Mouse (Mus musculus) telencephalon, adult 2 months (tissue): ENCODE measurements around the gene Dad1.
A peak's percentile ranks its signal among the peaks of the same experiment; 100 is the strongest.
"Not testable (repeated sequence)": the region's sequence is repeated elsewhere in the genome, so short reads cannot be mapped to it uniquely, and the experiment has no call there.

Experiments used
- DNase-seq: peaks from one replicate; pipeline ENCODE4 v3.0.0-alpha.2; 2011; ENCODE audit warnings: low read depth, low spot score

Gene Dad1

DNA sequence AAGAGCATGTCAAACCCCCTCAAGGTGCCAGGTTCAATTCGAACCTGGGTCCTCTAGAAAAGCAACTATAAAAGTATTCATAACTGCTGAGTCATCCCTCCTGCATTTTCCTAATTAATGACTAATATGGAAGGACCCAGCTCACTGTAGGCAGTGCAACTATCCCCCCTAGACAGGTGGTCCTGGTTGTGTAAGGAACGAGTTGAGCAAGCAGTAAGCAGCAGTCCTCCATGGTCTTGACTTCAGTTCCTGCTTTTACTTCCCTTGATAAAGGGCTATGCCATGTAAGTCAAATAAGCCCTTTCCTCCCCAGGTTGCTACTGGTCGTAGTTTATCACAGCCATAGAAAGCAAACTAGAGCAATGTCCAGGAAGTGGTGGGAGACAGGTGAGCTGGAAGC, 7.7 kb downstream of the Dad1 start:
- DNase-seq = no peak

DNA sequence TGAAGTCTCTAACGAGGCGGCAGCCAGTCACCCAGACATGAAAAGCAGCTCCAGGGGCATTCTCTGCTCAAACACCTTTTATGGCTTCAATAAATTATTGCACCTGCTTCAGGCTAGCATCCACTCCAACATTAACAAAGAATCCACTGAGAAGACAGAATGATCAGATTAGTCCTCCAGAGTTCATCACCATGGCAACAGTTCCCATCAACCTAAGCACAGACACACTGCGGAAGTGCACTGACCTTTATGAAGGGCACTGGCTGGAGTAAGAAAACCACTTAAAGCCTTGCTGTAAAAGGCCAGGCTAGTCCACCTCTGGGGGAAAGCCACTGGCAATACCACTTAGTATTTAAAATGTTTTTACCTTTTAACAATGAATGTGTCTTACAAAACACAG, 9.7 kb downstream of the Dad1 start:
- no peak for DNase-seq

DNA sequence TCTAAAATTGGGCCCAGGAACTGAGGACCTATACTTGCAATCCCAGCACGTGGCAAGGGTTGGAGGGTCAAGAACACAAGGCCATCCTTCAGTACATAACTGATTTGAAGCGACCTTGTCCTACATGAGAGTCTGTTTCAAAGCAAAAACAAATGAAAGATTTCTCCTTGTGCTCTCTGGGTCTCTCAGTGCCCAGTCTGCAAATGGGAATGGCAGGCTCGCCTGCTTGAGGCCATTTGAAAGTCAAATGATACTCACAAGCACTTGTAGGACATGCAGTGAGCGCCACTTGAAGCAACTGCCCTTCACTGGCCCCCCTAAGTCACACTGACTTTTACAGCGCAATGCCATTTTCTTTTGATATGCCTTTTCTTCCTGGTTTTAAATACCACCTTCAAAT, 13.4 kb downstream of the Dad1 start:
- DNase-seq = no peak

DNA sequence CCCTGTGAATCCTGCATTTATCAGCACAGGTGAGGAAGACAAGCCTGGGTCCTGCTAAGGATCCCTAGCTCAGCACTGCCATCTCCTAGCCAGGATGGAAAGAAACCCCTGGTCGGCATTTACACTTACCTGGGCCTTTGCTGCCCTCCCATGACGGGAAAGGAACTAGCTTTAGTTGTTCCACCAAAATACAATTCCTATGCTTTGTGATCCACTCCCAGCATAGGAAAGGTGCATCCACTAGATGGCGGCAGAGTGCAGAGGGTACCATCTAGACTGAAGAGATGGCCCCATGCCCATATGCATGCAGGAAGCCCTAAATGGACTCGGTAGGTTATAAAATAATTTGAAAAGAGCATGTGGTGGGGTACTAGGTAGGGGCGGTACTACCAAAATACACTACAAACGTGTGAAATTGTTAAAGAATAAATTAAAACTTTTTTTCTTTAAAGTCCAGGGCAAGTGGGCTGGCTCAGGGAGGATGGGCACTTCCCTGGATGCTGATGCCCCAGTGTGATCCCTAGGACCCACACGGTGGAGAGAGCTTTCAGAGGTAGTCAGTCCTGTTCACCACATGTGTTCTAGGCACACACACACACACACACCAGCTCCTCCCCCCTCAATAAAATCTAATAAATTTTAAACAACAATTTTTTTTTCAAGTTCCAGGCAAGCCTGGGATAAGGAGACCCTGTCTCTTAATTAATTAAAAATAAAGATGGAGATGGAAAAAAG, 14.7 kb downstream of the Dad1 start:
- peak; percentile 44 for DNase-seq

DNA sequence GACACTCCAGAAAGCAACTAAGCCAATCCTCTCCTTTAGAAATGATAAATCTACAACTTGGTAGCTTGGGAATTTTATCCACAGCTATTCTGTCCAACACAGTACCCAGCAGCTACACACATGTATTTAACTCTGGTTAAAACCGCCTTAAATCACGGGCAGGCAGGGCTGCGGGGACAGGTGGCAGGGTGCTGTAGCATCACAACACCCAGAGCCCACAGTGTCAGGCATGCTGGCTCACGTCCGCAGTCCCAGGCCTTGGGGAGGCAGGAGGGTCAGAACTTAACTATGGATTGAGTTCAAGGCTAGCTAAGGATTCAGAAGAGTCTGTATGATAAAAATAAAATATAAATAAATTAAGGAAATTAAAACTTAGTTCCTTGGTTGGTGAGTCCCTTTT, 17.0 kb downstream of the Dad1 start:
- no peak for DNase-seq

DNA sequence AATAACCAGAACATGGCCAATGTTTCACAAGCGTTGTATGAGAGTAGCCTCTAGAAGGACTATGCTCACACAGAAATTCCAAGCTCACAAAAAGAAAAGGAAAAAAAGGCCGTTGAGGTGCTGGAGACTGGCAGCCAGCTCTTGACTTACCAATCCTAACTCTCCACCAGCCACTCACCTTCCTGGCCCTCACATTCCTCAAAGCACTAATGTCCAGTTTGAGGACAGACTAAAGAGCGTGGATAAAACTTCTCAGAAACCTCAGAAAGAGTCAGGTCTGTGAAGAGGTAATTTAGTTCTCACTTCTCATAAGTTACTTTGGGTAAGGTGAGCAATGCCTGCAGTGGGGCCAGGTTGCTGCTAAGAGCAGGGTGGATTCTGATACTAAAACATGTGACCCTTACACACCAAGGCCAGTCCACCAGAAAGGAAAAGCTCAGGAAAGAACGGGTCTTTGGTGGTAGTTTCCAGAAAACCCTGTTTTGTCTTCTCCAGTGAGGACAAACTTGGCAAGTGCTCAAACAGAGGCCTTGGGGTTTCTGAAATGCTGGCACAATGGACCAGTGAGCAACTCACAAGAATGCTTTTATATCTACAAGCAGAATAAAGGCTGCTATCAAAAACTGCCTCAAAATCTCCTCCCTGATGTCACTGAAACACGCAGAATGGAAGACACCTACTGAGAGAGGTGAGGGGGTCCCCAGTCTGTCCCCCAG, 17.9 kb downstream of the Dad1 start:
- DNase-seq = no peak

DNA sequence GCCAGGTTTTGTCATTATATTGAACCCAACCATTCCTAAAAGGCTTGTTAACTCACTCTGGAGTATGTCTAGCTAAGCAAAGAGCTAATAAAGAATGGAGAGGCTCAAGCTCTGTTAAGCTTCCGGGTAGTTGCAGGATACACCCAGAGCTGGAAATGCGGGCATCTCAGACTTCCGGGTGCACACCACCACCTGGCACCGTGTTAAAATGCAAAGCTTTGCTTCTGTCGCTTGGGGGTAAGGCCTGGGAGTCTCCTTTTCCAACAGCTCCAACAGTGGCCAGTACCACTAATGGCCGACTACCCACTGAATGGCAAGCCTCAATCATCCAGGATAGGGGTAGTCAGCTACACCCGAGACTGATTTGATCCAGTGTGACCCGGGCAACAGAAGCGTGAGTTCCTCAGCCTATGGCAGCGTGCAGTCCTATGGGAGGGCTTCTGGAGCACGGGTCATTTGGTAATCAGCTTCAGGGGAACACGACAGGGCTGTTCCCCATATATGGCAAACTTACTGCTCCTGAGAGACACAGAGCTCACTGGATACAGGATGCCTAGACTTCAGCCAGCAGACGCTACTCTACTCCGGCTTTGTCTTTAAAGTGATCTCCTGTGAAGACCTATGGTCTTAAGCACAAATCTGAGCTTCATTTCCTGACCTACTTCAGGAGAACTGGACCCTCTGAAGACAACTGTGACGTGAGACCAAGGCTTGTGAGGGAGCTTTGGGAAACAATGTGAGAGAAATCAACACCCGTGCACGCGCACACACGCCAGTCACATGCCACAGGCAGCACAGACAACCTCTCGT, 19.5 kb downstream of the Dad1 start:
- DNase-seq = no peak

DNA sequence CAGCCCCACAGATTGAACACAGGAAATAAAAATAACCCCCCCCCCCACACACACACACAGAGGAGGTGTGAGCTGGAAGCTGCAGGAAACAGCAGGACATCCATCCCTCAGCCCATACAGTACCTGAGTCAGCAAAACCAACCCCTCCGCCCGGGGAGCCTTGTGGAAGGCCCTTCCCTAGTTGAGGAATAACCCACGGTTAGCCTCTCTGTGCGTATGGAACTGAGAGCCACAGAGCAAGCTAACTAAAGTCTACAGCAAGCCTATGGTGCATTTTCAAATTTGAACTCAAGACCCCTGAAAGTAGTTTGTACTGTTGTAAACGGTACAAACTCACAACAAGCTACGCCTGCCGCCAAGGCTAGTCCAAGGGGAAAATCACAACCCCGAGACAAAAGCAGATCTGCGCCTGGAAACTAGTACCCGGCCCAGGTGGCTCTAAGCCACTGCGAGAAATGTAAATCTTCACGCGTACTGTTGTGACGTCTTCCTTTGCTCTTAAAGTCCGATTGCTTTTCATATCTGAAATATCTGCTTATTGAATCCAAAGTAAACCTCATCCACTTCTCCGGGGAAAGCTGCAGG, 20.3 kb downstream of the Dad1 start:
- no peak for DNase-seq

DNA sequence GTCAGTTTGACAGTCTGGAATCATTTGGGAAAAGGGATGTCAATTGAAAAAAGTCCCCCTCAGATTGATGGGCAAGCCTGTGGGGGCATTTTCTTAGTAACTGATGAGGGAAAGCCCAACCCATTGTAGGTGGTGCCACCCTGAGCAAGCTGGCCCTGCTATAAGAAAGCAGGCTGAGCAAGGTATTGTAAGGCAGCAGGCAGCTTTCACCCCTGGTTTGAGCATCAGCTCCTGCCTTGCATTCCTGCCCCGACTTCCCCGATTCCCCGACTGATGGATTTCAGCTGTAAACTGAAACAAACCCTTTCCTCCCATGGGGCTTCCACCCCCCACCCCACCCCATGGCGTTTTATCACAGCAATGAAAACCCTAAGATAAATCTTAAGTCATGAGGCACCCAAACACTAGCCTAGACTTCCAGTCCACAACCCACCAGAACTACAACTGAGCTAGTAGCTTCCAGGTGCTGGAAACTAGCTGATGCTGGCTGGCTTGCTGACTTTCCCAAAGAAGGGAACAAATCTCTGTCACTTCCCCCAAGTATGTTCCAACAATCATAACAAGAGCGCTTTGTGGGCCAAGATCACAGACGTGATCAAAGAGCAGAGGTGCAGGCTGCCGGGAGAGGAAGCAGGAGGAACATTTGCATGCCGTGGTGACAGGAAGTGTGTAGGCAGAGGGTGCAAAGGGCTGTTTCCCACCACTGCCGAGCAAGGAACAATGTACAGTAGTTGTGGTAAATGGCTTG, 20.9 kb downstream of the Dad1 start:
- DNase-seq = peak; percentile 40

DNA sequence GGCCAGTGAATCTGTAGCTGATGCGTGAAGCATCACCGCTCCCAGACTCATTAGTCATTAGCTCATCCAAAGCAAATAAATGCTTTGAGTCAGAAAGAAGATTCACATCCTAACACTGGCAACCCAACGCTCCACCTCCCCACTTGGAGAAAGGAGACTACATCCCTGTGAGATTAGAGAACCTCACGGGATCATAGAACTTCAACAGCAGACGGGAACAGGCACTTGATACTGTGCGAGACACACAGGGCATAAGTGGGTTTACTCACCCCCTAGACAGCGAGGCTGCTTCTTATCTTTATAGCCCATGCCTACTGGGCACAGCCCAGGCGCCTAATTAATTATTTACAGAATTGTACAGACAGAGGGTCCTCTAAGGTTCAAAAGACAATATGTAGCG, 21.8 kb downstream of the Dad1 start:
- no peak for DNase-seq

DNA sequence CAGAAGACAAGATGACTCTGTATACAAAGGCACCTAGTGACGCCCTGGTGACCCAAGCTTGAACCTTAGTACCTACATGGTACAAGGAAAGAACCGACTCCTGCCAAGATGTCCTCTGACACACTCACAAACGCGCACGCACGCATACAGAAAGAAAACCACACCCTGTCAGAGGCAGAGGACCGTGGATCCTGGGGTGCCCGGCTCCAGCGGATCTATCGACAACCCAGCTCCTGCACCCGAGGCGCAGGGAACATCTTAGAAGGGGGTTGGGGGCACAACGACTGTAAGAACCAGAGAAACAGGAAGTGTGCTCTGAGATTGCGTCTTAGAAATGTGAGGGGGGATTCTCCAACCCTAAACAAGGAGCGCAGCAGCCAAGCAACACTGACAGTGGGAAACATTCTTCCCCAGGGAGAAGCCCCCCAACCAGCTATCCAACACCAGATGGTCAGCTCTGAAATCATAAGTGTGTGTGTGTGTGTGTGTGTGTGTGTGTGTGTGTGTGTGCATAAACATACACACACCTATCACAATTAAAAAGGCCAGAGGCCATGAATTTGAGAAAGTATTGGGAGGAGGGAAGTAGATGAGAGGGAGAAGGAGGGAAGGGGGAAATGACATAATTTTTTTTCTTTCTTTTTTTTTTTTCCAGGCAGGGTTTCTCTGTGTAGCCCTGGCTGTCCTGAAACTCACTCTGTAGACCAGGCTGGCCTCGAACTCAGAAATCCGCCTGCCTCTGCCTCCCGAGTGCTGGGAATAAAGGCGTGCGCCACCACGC, 22.5 kb downstream of the Dad1 start:
- DNase-seq = no peak

DNA sequence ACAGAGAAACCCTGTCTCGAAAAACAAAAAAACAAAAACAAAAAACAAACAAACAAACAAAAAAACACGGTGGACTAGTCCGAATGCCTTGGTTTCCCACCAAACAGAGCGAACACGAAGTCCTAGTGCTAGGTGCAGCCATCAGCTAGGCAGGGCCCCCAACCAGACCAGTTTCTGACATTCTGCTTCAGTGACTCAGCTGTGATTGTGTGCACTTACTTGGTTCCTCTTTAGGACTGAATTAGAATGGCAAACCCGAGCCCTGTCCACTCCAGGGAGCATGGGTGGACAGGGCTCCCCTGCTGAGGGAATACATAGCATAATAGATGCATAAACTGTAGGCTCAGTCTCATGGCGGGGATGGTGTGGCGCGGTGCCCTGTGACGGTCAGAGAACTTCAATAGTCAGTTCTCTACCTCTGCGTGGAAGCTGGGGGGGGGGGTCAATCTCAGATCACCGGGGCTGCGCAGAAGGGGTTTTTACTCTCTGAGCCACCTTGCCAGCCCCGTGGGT, 23.2 kb downstream of the Dad1 start:
- DNase-seq = no peak

DNA sequence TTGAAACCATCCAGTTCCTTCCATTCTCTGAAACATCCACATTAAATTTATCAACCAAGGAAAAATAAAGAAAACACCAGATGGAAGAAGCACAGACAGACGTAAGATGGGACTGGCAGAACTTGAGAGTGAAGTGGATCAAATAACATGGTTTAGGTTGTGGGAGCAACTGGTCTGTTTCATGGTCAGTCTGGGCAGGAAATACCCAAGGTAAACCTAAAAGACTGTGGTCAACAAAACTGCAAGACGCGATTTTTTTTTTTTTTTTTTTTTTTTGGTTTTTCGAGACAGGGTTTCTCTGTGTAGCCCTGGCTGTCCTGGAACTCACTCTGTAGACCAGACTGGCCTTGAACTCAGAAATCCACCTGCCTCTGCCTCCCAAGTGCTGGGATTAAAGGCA, 24.1 kb downstream of the Dad1 start:
- not testable (repeated sequence) for DNase-seq

DNA sequence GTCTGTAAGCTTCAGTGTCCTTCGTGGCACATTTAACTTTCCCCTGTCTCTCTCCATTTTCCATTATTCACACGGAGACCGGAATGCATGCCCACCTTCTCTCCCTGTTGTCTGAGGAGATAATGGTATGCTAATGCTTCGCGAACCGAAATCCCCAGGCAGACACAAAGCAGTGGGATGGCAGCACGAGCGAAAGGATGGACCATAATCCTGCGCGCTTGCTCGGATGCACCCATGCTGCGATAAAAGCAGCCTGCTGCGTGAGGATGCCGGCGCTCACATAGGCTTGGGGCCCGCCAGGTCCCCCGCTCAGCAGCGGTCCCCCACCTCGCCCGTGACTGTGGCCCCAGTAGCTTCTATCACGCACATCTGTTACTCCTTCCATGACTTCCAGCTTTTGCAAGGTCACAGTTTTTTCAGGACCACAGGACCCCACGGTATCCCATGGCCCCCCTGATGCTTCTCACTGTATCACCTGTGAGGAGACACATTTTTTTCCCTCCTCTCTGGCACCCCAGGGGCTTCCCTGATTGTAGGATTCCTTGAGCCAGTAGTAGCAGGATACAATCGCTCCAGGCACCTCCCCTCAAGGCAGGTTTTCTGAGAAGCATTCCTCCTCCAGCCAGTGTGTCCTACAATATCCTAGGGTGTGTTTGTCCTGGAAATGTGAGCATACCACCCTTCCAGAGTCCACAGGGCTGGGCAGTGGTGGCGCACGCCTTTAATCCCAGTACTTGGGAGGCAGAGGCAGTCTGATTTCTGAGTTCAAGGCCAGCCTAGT, 24.8 kb downstream of the Dad1 start:
- no peak for DNase-seq

DNA sequence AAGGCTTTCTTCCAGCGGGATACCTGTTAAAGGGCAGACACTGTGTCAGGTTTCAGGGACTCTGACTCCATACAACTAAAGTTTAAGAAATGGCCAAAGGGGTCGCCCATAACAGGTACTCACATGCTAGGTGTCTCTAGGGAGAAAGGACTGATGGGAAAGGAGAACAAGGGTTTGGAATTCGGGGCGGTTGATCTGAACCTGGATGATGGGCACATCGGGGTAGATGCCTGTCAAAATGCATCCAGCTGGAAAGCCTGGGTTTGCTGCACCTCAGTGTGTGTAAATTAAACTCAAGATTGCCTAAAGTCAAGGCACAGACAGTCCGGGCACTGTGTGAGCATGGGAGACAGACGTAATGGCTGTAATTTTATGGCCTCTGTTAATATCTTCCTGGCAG, 25.4 kb downstream of the Dad1 start:
- DNase-seq = no peak

DNA sequence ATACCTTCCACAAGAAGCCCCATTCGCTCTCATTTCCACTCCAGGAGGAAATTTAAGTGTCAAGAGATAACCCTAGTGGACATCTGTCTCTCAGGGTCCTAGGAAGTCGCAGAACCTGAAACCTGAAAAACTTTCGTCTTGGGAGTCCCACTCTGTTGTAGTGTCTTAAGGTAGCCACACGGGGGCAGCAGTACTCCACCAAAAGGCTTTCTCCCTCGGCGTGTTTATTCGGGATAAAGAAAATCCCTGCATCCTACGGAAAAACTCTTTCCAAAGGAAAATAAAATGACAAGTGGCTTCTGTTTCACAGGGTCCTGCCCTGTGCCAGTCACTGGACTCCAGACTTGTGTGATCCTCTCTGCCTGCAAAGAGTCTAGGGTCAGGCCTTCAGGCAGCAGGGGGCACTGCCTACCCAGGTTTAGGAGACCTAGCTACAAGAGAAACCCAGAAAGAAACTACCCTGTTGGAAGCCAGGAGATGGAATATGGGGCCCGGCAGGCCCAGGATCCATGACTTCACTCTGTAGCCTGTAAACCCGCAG, 25.9 kb downstream of the Dad1 start:
- peak; percentile 36 for DNase-seq

DNA sequence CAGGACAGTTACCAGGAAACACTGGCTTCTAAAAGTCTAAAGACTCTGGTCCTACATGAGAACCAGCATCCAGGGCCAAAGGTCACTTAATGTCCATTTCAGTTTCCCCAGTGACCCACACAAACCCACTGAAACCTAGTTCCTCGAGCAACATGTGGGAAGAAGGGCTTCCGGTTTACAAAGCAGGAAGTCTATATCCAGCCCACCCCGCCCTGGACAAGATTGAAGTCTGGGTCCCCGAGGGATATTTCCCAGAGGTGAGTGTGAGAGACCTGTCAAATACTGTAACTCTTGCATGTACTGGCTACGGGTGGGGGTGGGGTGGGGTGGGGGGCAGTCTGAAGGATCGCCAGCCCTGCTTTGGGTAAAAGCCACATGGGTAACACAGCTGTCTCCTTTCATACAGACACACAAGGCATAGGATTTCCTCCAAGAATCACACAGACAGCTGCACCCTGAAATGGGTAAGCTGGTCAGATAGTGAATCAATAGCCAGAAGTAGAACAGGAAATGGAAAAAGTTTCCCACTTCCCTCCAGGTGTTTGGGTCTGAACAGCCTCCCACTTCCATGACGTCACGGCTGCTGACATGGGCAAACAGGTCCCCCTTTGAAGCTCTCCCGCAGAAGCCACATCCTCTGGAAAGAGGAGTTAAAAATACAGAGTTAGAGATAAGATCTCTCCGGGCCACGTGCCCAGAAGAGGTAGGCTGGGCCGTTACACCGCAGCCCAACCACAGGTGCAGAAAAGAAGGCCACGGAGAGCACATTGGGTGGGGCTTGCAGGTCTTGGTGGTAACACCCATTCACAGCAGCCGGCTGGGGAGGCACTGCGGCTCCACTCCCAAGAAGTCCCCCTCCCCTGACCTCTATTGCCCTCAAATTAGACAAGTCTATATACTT, 26.7 kb downstream of the Dad1 start:
- no peak for DNase-seq

DNA sequence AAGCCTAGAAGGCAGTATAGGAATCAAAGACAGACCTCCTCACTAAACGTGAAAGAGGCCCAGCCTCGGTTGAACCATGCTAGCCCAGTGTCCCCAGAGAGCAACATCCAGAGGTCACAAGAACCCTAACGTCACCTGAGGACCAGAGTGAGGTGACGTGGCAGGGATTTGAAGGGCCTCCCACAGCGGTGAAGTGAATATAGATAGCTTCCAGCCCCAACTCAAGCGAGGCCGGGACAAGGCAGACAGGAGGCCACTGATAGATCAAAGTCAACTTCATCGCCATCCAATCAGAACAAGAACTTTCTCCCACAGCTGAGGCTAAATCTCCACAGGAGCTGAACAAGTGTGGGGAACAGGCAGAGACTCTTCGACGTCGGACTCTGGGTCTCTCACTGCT, 28.2 kb downstream of the Dad1 start:
- DNase-seq = no peak
